Mouse (Mus musculus): Measurements from ENCODE around the gene Trim8. TPM values are rescaled to one million over a fixed set of nuclear protein-coding genes. Genes with fewer than 3 reads are reported as not detected.

Gene Trim8
- polyA plus RNA-seq, 1 experiment from 2014 or later: 17.0 TPM

DNA sequence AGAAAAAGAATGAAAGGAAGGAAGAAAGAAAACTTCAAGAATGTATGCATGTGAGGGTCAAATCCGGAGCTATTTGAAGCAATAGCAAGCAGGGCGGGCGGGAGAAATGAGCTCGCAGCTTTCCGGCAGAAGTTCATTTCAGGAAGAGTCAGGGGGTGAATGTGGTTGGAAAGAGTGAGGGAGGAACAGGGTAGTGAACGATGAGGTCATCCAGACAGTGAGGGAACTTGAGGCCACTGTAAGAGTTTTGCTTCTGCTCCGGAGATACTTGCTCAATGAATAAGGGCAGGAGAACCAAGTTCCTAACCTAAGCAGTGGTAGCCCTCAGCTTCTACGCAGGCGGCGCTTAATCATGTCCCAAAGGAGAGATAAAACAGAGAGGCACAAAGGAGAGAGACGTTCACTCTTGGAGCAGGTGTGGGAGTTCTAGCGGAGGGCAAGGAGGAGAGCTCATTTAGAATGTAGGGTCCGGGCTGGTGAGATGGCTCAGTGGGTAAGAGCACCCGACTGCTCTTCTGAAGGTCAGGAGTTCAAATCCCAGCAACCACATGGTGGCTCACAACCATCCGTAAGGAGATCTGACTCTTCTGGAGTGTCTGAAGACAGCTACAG lies 21.0 kb downstream of the Trim8 start:
- no peak for ATAC-seq (replicated peaks; ENCODE audit: extremely low read depth, insufficient read depth, low FRiP score)
- H3K27me3 ChIP-seq (ENCODE audit: control insufficient read depth, insufficient read depth, low read length): no peaks in the 10 kb centered on the region
- peak overlapping the region; percentile 19 for H3K4me2 ChIP-seq (ENCODE audit: low read depth, low read length)
- peaks cover 66% of the 10 kb centered on the region for H3K4me1 ChIP-seq (ENCODE audit: control insufficient read depth, insufficient read depth, low read length)
- no peak overlapping the region for H3K4me3 ChIP-seq (ENCODE audit: low read length)
- peak overlapping the region; percentile 34; the same call in 1 of the 2 replicates for H3K27ac ChIP-seq (ENCODE audit: low read length)
- H3K36me3 ChIP-seq (ENCODE audit: control insufficient read depth, insufficient read depth): no peaks in the 10 kb centered on the region
- no peaks in the 10 kb centered on the region for H3K9me3 ChIP-seq (replicated peaks; ENCODE audit: control insufficient read depth, low read length)
- WGBS: 14% methylated on average over 15 of the region's 15 CpGs
- peak overlapping the region; percentile 45; the same call in 1 of the 2 replicates for H3K9ac ChIP-seq (ENCODE audit: low read length)

DNA sequence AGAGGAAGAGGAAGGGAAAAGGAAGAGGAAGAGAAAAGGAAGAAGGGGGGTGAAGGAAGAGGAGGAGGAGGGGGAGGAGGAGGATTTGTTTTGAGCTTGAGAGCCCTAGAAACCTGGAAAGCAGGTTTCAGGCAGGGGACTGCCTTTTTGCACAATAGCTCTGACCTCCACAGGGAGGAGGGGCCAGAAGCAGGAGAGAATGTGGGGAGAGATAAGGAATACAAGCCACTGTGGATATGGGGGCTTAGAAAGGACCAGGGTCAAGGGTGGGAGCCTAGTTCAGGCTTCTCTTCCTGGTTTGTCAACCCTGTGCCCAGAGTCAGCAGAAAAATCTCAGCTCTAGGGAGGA lies 21.6 kb downstream of the Trim8 start:
- Histone ChIP-seq H3K27me3 (ENCODE audit: control insufficient read depth, insufficient read depth, low read length) (no peaks in the 10 kb centered on the region), H3K9ac (ENCODE audit: low read length) (peak overlapping the region; percentile 52), H3K36me3 (ENCODE audit: control insufficient read depth, insufficient read depth) (no peaks in the 10 kb centered on the region), H3K9me3 (replicated peaks; ENCODE audit: control insufficient read depth, low read length) (no peaks in the 10 kb centered on the region), H3K27ac (ENCODE audit: low read length) (peak overlapping the region; percentile 79), H3K4me2 (ENCODE audit: low read depth, low read length) (peak overlapping the region; percentile 61), H3K4me3 (ENCODE audit: low read length) (no peak overlapping the region), H3K4me1 (ENCODE audit: control insufficient read depth, insufficient read depth, low read length) (peaks cover 66% of the 10 kb centered on the region)
- ATAC-seq (replicated peaks; ENCODE audit: extremely low read depth, insufficient read depth, low FRiP score): no peak

GRCm38 (mm10) chr19:46523480-46524151 lies 22.1 kb downstream of the Trim8 start:
- Histone ChIP-seq H3K4me2 (ENCODE audit: low read depth, low read length) (peak overlapping the region; percentile 61), H3K36me3 (ENCODE audit: control insufficient read depth, insufficient read depth) (no peaks in the 10 kb centered on the region), H3K27ac (ENCODE audit: low read length) (peak overlapping the region; percentile 79), H3K9me3 (replicated peaks; ENCODE audit: control insufficient read depth, low read length) (no peaks in the 10 kb centered on the region), H3K4me3 (ENCODE audit: low read length) (peak overlapping the region; percentile 36), H3K27me3 (ENCODE audit: control insufficient read depth, insufficient read depth, low read length) (no peaks in the 10 kb centered on the region), H3K9ac (ENCODE audit: low read length) (peak overlapping the region; percentile 52), H3K4me1 (ENCODE audit: control insufficient read depth, insufficient read depth, low read length) (peaks cover 67% of the 10 kb centered on the region)
- WGBS: 5% methylated on average over 20 of the region's 20 CpGs
- ATAC-seq (replicated peaks; ENCODE audit: extremely low read depth, insufficient read depth, low FRiP score): peak; percentile 77

DNA sequence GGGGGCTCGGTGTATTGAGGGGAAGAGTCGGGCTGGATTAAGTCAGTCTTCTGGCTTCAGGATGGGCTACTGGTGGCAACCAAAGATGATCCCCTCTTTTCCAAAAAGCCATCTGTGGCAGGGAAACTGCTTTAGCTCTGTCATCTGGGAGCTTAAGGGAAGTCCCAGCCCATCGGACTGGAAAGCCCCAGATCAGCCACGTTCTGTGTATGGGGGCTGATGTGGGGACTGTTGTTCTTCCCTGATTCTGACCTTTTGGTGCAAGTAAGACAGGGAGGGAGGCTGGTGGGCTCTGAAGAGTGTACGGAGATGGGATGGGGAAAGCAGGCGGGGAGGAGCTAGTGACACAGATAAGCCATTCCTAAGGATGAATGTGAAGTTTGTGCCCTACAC lies 22.6 kb downstream of the Trim8 start:
- Histone ChIP-seq H3K9me3 (replicated peaks; ENCODE audit: control insufficient read depth, low read length) (no peaks in the 10 kb centered on the region), H3K4me2 (ENCODE audit: low read depth, low read length) (peak overlapping the region; percentile 61), H3K4me1 (ENCODE audit: control insufficient read depth, insufficient read depth, low read length) (peaks cover 67% of the 10 kb centered on the region), H3K4me3 (ENCODE audit: low read length) (peak overlapping the region; percentile 36), H3K36me3 (ENCODE audit: control insufficient read depth, insufficient read depth) (no peaks in the 10 kb centered on the region), H3K27me3 (ENCODE audit: control insufficient read depth, insufficient read depth, low read length) (no peaks in the 10 kb centered on the region), H3K9ac (ENCODE audit: low read length) (peak overlapping the region; percentile 52), H3K27ac (ENCODE audit: low read length) (peak overlapping the region; percentile 79)
- no peak for ATAC-seq (replicated peaks; ENCODE audit: extremely low read depth, insufficient read depth, low FRiP score)
- 12% methylated on average over 6 of the region's 6 CpGs for WGBS

- peak; percentile 19 for ATAC-seq (replicated peaks; ENCODE audit: extremely low read depth, insufficient read depth, low FRiP score)
- 32% methylated on average over 14 of the region's 14 CpGs for WGBS
- no peaks in the 10 kb centered on the region for H3K9me3 ChIP-seq (replicated peaks; ENCODE audit: control insufficient read depth, low read length)
Measured at GRCm38 (mm10) chr19:46524601-46525321, 23.3 kb downstream of the Trim8 start.

DNA sequence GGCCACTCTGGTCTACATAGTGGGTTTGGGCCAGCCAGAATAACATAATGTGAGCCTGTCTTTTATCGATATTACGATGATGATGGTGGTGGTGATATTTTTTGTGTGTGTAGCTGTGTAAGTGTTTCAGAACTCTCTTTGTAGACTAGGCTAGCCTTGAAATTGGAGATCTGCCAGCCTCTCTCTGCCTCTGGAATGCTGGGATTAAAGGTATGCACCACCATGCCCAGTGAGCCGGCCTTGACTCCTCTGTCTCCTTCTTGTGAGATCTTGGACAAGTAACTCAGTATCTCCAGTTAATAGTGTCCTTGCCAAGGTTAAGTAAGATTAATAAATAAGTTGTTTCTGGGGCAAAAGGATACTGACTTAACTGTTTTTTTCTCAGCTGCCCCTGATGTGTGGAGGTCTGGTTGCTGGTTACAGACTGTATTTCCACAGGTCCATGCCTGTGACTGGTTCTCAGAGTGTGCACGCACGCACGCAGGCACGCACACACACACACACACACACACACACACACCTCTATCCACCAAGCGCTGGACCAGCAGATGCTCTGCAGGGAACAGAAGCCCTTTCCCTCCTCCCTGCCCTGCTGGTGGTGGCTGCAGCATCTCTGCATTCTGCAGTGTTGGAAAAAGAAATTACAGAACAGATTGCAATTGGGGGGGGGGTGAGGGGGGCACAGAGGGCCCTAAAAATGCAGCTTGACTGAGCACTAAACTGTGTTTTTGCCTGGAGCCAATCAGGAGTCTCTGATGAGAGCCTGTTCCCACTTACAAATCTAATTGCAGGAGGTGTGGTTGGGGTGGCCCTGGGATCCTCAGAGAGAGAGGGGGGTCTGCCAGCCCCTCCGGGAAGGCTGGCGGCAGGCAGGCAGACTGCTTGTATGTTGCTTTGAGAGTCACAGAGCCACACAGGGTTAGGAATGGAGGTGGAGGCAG lies 24.5 kb downstream of the Trim8 start:
- Histone ChIP-seq H3K4me3 (ENCODE audit: low read length) (no peak overlapping the region), H3K36me3 (ENCODE audit: control insufficient read depth, insufficient read depth) (no peaks in the 10 kb centered on the region), H3K4me2 (ENCODE audit: low read depth, low read length) (no peak overlapping the region), H3K4me1 (ENCODE audit: control insufficient read depth, insufficient read depth, low read length) (peaks cover 82% of the 10 kb centered on the region), H3K27ac (ENCODE audit: low read length) (peak overlapping the region; percentile 41; the same call in 1 of the 2 replicates), H3K27me3 (ENCODE audit: control insufficient read depth, insufficient read depth, low read length) (no peaks in the 10 kb centered on the region), H3K9me3 (replicated peaks; ENCODE audit: control insufficient read depth, low read length) (no peaks in the 10 kb centered on the region), H3K9ac (ENCODE audit: low read length) (0 out of 2 replicates have a peak overlapping the region, but pooled peaks have one; percentile 1)
- WGBS: 59% methylated on average over 10 of the region's 10 CpGs
- no peak for ATAC-seq (replicated peaks; ENCODE audit: extremely low read depth, insufficient read depth, low FRiP score)

More at GRCm38 (mm10) chr19:46524601-46525321, 23.3 kb downstream of the Trim8 start:
- Histone ChIP-seq H3K4me1 (ENCODE audit: control insufficient read depth, insufficient read depth, low read length) (peaks cover 70% of the 10 kb centered on the region), H3K4me3 (ENCODE audit: low read length) (no peak overlapping the region), H3K9ac (ENCODE audit: low read length) (peak overlapping the region; percentile 52; the same call in 1 of the 2 replicates), H3K27ac (ENCODE audit: low read length) (peak overlapping the region; percentile 79), H3K27me3 (ENCODE audit: control insufficient read depth, insufficient read depth, low read length) (no peaks in the 10 kb centered on the region), H3K36me3 (ENCODE audit: control insufficient read depth, insufficient read depth) (no peaks in the 10 kb centered on the region), H3K4me2 (ENCODE audit: low read depth, low read length) (peak overlapping the region; percentile 61)

GRCm38 (mm10) chr19:46527632-46528528 lies 26.4 kb downstream of the Trim8 start:
- Histone ChIP-seq H3K27me3 (ENCODE audit: control insufficient read depth, insufficient read depth, low read length) (no peaks in the 10 kb centered on the region), H3K36me3 (ENCODE audit: control insufficient read depth, insufficient read depth) (no peaks in the 10 kb centered on the region), H3K4me3 (ENCODE audit: low read length) (peak overlapping the region; percentile 40), H3K4me1 (ENCODE audit: control insufficient read depth, insufficient read depth, low read length) (peaks cover 91% of the 10 kb centered on the region), H3K9me3 (replicated peaks; ENCODE audit: control insufficient read depth, low read length) (no peaks in the 10 kb centered on the region), H3K9ac (ENCODE audit: low read length) (peak overlapping the region; percentile 74), H3K27ac (ENCODE audit: low read length) (peak overlapping the region; percentile 98), H3K4me2 (ENCODE audit: low read depth, low read length) (peak overlapping the region; percentile 73)
- 22% methylated on average over 17 of the region's 17 CpGs for WGBS
- ATAC-seq (replicated peaks; ENCODE audit: extremely low read depth, insufficient read depth, low FRiP score): no peak
